Mouse (Mus musculus): Measurements from ENCODE around the gene Xab2. TPM values are rescaled to one million over a fixed set of nuclear protein-coding genes. Genes with fewer than 3 reads are reported as not detected.

Xab2 gene
- total RNA-seq, 1 experiment = 76.0 TPM

DNA sequence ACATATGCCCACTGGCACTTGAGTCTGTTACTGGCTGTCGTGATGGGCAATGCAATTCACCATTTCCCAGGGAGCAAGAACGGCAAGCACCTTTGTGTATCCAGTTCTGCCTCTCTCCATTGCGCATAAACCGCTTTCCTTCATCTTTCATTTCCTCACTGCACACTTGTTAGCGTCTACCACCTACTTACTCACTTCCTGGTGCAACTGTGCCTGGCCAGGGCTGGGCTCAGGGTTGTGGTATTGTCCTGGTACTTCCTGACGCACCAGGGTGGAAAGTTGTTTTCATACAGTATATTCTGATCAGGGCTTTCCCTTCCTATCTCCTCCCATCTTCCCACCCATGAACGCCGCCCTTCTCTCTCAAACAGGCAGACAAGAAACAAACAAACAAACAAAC lies 39.8 kb upstream of the Xab2 start:
- in situ Hi-C loops (cut with MboI; ENCODE audit: low sequenced_read_pairs in 2 of 2, unreplicated experiment in 2 of 2) = no loop called here
- Histone ChIP-seq H3K4me1 (ENCODE audit: control insufficient read depth in 2 of 2, insufficient read depth in 2 of 2, low read length in 2 of 2, poor library complexity in 1 of 2) (peaks cover 0 to 4% of the 10 kb centered on the region in 2 experiments; a peak in 1 of 4 replicates), H3K36me3 (ENCODE audit: control insufficient read depth, insufficient read depth, low read length, poor library complexity, severe bottlenecking) (no peaks in the 10 kb centered on the region), H3K9ac (ENCODE audit: insufficient read depth, low read depth, low read length, poor library complexity, severe bottlenecking) (no peak overlapping the region), H3K9me3 (ENCODE audit: control insufficient read depth, insufficient read depth, low read depth, low read length) (no peaks in the 10 kb centered on the region), H3K27ac (ENCODE audit: insufficient read depth, low read depth, low read length, poor library complexity, severe bottlenecking) (no peak overlapping the region), H3K4me3 (ENCODE audit: insufficient read depth in 1 of 2, low read depth in 1 of 2, low read length in 2 of 2, poor library complexity in 1 of 2, severe bottlenecking in 1 of 2) (no peak overlapping the region)
- DNase-seq (ENCODE audit: low read depth, low spot score) = no peak
- TF ChIP-seq CHD2 (IDR thresholded peaks at IDR 0.05; ENCODE audit: low read depth, low read length) = no peak
- TF ChIP-seq HCFC1 (IDR thresholded peaks at IDR 0.05; ENCODE audit: borderline replicate concordance, insufficient read depth, low read length) = no peak
- no peak for TF ChIP-seq ZNF384 (IDR thresholded peaks at IDR 0.05; ENCODE audit: low read depth, low read length)
- TF ChIP-seq MAFK (IDR thresholded peaks at IDR 0.05; ENCODE audit: insufficient read depth, low read depth, low read length) = no peak
- TF ChIP-seq ZC3H11A (IDR thresholded peaks at IDR 0.05; ENCODE audit: borderline replicate concordance, low read depth, low read length) = no peak

DNA sequence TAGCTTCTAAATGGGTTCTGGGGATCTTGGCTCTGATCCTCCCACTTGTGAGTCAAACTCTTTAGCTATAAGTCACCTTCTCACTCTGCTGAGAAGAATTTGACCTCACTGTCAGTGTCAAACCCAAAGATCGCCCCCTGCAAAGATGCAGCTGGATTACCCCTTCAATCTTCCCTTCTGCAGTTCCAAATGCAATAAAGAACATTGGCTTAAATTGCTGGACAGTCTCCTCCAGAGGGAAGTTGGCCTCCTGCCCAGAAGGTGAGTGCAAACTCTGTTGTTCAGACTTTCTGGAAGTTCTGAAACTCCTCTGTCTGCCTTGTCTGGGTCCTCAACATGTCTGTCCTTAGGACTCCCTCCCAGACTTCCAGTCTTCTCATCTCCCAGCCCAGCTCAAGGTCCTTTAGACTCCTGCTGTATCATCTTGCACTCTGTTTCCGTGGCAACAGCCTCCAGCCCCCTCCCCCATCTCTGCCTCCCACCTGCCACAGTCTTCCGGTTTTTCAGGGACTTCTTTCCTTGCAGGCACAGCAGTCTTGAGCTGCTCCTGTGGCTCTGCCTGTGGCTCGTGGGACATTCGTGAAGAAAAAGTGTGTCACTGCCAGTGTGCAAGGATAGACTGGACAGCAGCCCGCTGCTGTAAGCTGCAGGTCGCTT lies 35.7 kb upstream of the Xab2 start:
- in situ Hi-C loops (cut with MboI; ENCODE audit: low sequenced_read_pairs in 2 of 2, unreplicated experiment in 2 of 2) = no loop called here
- Histone ChIP-seq H3K36me3 (ENCODE audit: control insufficient read depth, insufficient read depth, low read length, poor library complexity, severe bottlenecking) (no peaks in the 10 kb centered on the region), H3K4me1 (ENCODE audit: control insufficient read depth in 2 of 2, insufficient read depth in 2 of 2, low read length in 2 of 2, poor library complexity in 1 of 2) (peaks cover 0 to 5% of the 10 kb centered on the region in 2 experiments; a peak in 1 of 4 replicates), H3K9ac (ENCODE audit: insufficient read depth, low read depth, low read length, poor library complexity, severe bottlenecking) (no peak overlapping the region), H3K9me3 (ENCODE audit: control insufficient read depth, insufficient read depth, low read depth, low read length) (no peaks in the 10 kb centered on the region), H3K4me3 (ENCODE audit: insufficient read depth in 1 of 2, low read depth in 1 of 2, low read length in 2 of 2, poor library complexity in 1 of 2, severe bottlenecking in 1 of 2) (no peak overlapping the region), H3K27ac (ENCODE audit: insufficient read depth, low read depth, low read length, poor library complexity, severe bottlenecking) (no peak overlapping the region)
- TF ChIP-seq ZC3H11A (IDR thresholded peaks at IDR 0.05; ENCODE audit: borderline replicate concordance, low read depth, low read length) (no peak), HCFC1 (IDR thresholded peaks at IDR 0.05; ENCODE audit: borderline replicate concordance, insufficient read depth, low read length) (no peak), ZNF384 (IDR thresholded peaks at IDR 0.05; ENCODE audit: low read depth, low read length) (no peak), CHD2 (IDR thresholded peaks at IDR 0.05; ENCODE audit: low read depth, low read length) (no peak), MAFK (IDR thresholded peaks at IDR 0.05; ENCODE audit: insufficient read depth, low read depth, low read length) (no peak)
- no peak for DNase-seq (ENCODE audit: low read depth, low spot score)

DNA sequence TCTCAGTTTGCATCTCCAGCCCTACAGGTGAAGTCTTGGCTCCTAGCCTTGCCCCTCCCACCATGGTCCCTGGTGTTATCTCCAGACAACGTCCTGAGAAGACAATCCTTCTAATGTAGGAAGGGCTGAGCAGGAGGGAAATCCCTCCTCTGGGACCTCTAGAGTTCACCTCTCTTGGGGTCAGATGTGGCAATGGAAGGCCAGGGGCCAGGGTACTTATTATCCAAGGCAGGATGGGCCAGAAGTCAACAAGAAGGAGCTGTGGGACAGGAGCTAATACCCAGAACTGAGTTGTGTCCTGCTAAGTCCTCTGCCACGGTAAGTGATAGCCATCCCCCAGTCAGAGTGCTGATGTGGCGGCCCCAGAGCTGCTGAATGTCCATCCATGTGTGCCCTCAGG lies 34.4 kb upstream of the Xab2 start, which contains the start of gene Retn:
Gene Retn, plus strand, starts transcription at position 245 of the 400 bp plus-strand sequence.
- TF ChIP-seq CHD2 (IDR thresholded peaks at IDR 0.05; ENCODE audit: low read depth, low read length) = no peak
- no peak for TF ChIP-seq HCFC1 (IDR thresholded peaks at IDR 0.05; ENCODE audit: borderline replicate concordance, insufficient read depth, low read length)
- no peak for TF ChIP-seq ZNF384 (IDR thresholded peaks at IDR 0.05; ENCODE audit: low read depth, low read length)
- TF ChIP-seq MAFK (IDR thresholded peaks at IDR 0.05; ENCODE audit: insufficient read depth, low read depth, low read length) = no peak
- no peak for TF ChIP-seq ZC3H11A (IDR thresholded peaks at IDR 0.05; ENCODE audit: borderline replicate concordance, low read depth, low read length)
- Histone ChIP-seq H3K36me3 (ENCODE audit: control insufficient read depth, insufficient read depth, low read length, poor library complexity, severe bottlenecking) (no peaks in the 10 kb centered on the region), H3K4me3 (ENCODE audit: insufficient read depth in 1 of 2, low read depth in 1 of 2, low read length in 2 of 2, poor library complexity in 1 of 2, severe bottlenecking in 1 of 2) (no peak within 1 kb of the TSS), H3K9ac (ENCODE audit: insufficient read depth, low read depth, low read length, poor library complexity, severe bottlenecking) (no peak within 1 kb of the TSS), H3K4me1 (ENCODE audit: control insufficient read depth in 2 of 2, insufficient read depth in 2 of 2, low read length in 2 of 2, poor library complexity in 1 of 2) (peaks cover 0 to 5% of the 10 kb centered on the region in 2 experiments; a peak in 1 of 4 replicates), H3K27ac (ENCODE audit: insufficient read depth, low read depth, low read length, poor library complexity, severe bottlenecking) (no peak within 1 kb of the TSS), H3K9me3 (ENCODE audit: control insufficient read depth, insufficient read depth, low read depth, low read length) (no peaks in the 10 kb centered on the region)
- DNase-seq (ENCODE audit: low read depth, low spot score) = no peak
- in situ Hi-C loops (cut with MboI; ENCODE audit: low sequenced_read_pairs in 2 of 2, unreplicated experiment in 2 of 2) = no loop called here

DNA sequence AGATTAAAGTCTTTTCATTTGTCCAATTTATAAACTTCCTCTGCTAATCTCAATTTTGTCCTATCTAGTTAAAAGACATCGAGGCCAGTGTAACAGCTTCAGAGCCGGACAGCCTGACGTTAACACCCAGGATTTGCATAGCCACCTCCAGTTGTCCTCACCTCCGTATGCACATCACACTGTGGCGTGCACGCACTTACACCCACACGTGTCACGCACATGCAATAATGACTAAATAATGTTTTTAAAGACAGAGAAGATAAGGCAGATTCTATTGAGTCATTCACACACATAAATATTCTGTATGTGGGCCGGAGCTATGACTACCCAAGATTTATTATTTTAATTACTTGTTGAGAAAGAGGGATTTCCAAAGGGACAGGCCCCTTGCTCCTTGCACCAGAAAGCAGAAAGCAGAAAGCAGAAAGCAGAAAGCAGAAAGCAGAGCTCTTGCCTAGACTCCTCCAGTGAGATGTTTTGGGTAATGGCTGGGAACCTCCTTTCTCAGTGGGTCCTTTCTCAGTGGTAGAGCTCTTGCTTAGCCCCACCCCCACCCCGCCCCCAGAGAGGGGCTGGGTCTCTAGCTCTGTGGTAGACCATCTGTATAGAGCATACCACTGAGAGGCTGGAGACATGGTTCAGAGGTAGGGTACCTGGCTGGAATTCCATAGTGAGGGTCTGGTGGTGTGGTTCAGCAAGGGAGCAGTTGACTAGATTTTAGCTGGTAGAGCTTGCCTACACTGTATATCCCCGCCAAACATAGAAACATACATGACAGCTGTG lies 33.8 kb upstream of the Xab2 start:
- in situ Hi-C loops (cut with MboI; ENCODE audit: low sequenced_read_pairs in 2 of 2, unreplicated experiment in 2 of 2) = no loop called here
- no peak for DNase-seq (ENCODE audit: low read depth, low spot score)
- Histone ChIP-seq H3K9me3 (ENCODE audit: control insufficient read depth, insufficient read depth, low read depth, low read length) (no peaks in the 10 kb centered on the region), H3K9ac (ENCODE audit: insufficient read depth, low read depth, low read length, poor library complexity, severe bottlenecking) (no peak overlapping the region), H3K36me3 (ENCODE audit: control insufficient read depth, insufficient read depth, low read length, poor library complexity, severe bottlenecking) (no peaks in the 10 kb centered on the region), H3K4me1 (ENCODE audit: control insufficient read depth in 2 of 2, insufficient read depth in 2 of 2, low read length in 2 of 2, poor library complexity in 1 of 2) (peaks cover 0 to 5% of the 10 kb centered on the region in 2 experiments; a peak in 1 of 4 replicates), H3K4me3 (ENCODE audit: insufficient read depth in 1 of 2, low read depth in 1 of 2, low read length in 2 of 2, poor library complexity in 1 of 2, severe bottlenecking in 1 of 2) (no peak overlapping the region), H3K27ac (ENCODE audit: insufficient read depth, low read depth, low read length, poor library complexity, severe bottlenecking) (no peak overlapping the region)
- TF ChIP-seq CHD2 (IDR thresholded peaks at IDR 0.05; ENCODE audit: low read depth, low read length) (no peak), ZC3H11A (IDR thresholded peaks at IDR 0.05; ENCODE audit: borderline replicate concordance, low read depth, low read length) (no peak), MAFK (IDR thresholded peaks at IDR 0.05; ENCODE audit: insufficient read depth, low read depth, low read length) (no peak), HCFC1 (IDR thresholded peaks at IDR 0.05; ENCODE audit: borderline replicate concordance, insufficient read depth, low read length) (no peak), ZNF384 (IDR thresholded peaks at IDR 0.05; ENCODE audit: low read depth, low read length) (no peak)
